Mouse (Mus musculus) spleen, postnatal 10 days (tissue): ENCODE data around the gene Slc38a8.

Experiments used
- DNase-seq, 2 experiments: peaks; one replicate each; pipeline ENCODE4 v3.0.0; 2021 to 2022; ENCODE audit warnings: low spot score in 2 of 2

Slc38a8 gene

DNA sequence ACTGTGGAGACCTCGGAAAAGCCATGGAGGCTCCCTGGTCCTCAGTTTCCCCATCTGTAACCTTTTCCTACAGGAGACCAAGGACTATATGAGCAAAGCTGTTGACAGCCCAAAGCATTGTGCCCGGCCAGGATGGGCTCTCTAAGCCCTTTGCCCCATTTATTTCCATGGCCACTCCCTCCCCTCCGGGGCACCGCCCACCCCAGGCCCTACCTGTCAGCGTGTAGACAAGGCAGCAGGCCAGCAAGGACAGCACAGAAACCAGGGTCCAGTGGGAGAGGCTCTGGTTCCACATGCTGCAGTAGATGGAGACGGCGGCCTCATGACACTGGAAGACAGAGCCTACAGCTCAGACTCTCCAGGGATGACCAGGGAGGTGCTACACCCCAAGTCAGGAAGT lies 14.4 kb downstream of the Slc38a8 start:
- DNase-seq = no peak

- DNase-seq = peak in 1 of 2 experiments; percentile 64
Observed at GRCm38 (mm10) chr8:119484145-119484896, 17.2 kb downstream of the Slc38a8 start.

GRCm38 (mm10) chr8:119478684-119479083 lies 22.8 kb downstream of the Slc38a8 start:
- DNase-seq = no peak

DNA sequence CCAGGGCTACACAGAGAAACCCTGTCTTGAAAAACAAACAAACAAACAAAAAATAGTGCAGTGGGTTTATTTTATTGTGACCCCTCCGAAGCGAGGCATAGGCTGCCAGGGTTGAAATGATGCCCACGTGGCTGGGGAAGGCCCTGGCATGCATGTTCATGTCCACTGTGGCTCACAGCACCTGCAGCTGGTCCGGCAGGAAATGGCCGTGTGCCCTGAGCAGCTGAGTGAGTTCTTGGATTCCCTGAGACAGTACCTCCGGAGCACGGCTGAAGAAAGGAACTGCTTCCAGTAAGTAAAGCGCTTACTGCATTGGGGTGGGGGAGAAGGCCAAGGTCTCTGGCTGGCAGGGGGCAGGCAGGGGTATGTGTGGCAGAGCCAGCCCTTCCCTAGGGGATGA lies 33.4 kb downstream of the Slc38a8 start:
- no peak for DNase-seq

GRCm38 (mm10) chr8:119466794-119467193 lies 34.7 kb downstream of the Slc38a8 start:
- DNase-seq = no peak

- no peak for DNase-seq
Observed at GRCm38 (mm10) chr8:119466105-119466504, 35.4 kb downstream of the Slc38a8 start.

DNA sequence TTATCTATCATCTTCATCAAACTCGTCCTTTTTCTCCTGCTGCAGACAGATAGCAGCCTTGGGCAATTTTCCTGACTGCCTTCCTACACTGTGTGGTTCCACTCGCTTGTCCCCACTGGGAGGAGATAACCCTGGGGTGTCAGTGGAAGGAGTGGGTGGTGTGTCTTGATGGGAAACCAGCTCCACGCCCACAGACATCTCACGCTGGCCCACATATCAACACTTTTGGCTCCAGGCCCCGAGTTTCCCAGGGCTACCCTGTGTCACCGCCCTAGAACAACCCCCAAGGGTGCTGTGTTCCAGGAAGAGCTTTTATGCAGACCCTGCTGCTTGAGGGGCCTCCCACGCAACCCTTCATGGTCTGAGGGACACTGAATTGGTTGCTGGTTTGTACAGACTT lies 37.8 kb downstream of the Slc38a8 start:
- no peak for DNase-seq

GRCm38 (mm10) chr8:119461356-119461755 lies 40.1 kb downstream of the Slc38a8 start:
- DNase-seq = no peak

GRCm38 (mm10) chr8:119459724-119460123 lies 41.8 kb downstream of the Slc38a8 start:
- no peak for DNase-seq

DNA sequence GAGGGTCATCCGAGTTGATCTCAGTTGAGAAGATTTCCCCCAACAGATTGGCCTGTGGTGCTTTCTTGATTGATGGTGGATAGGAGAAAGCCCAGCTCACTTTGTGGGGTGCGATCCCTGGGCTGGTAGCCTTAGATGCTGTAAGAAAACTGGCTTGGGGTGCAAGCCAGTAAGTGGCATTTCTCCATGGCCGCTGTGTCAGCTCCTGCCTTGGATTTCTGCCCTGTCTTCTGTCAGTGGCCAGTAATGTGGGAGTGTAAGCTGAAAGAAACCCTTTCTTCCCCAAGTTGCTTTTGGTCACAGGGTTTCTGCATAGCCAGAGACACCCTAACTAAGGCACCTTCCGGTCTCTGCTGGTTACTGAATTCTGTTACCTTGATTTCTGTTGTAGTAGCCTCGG lies 45.5 kb downstream of the Slc38a8 start:
- no peak for DNase-seq

GRCm38 (mm10) chr8:119452919-119453318 lies 48.6 kb downstream of the Slc38a8 start:
- DNase-seq = no peak

GRCm38 (mm10) chr8:119451131-119451530 lies 50.4 kb downstream of the Slc38a8 start:
- DNase-seq = no peak

DNA sequence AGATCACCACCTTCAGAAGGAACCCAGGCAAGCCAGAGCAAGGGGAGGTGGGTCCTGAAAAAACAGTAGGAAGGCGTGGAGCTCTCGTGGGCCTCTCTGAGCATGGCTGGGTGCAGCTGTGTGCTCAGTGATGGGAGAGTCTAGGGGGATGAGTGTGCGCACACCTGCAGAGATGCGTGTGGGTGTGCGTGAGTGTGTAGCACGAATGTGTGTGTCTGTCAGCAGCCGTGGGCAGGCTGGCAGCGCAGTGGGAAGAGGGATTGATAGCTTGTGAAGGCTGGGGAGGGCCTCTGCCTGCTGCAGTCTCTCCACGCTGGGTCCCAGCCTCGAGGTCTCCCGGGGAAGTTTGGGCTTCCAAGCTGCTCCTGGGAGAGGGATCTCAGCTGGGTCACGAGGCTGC lies 51.9 kb downstream of the Slc38a8 start:
- DNase-seq = no peak

GRCm38 (mm10) chr8:119447781-119448170 lies 53.7 kb downstream of the Slc38a8 start:
- no peak for DNase-seq

DNA sequence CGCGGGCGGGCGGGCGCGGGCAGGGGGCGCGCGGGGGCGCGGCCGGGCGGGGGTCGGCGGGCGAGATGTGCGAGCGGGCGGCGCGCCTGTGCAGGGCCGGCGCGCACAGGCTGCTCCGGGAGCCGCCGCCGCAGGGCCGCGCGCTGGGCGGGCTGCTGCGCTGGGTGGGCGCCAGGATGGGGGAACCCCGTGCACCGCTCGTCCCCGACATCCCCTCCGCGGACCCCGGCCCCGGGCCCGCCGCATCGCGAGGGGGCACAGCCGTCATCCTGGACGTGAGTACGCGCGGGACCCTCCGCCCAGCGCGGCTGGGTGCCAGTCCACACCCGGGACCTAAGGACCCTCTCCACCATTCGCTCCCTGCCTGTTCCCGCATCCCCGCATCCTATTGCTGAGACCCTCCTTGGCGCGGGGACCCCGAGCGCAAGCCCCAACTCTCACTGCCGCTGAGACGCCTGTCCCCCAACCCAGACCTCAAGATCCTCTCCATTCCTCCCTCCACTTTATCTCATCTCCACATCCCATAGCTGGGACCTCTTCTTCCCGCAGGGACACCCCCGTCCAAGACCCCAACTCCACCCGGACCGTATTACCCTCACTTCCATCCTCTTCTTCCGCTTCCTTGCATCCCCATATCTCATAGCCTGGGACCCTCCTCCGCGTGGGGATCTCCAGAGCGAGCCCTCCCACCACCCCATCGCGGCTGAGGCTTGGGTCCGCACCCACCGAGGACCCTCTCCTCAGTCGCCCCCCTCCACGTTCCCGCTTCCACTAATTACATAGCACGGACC lies 54.3 kb downstream of the Slc38a8 start:
- no peak for DNase-seq

GRCm38 (mm10) chr8:119446211-119446989 lies 55.1 kb downstream of the Slc38a8 start, which contains the start of gene Necab2:
Gene Necab2, plus strand, starts transcription at chr8:119446719.
- DNase-seq = peak; percentile 60 to 85

GRCm38 (mm10) chr8:119442970-119443369 lies 58.5 kb downstream of the Slc38a8 start:
- DNase-seq = no peak

DNA sequence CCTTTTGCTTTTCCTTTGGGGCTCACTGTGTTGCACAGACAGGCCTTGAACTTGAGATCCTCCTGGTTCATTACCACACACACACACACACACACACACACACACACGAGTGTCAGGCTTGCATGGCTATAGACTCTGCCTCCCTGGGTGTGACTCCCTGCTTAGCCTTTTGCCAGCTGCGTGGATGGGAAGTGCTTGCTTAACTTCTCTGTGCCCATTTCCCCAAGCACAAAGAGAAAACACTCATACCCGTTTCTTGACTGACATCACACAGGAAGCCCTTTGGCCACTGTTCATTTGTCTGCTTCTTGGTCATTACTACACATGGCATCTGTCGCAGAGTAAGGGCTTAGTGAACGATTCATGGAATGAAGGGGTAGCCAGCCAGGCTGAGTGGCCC lies 59.5 kb downstream of the Slc38a8 start:
- no peak for DNase-seq

GRCm38 (mm10) chr8:119440952-119441270 lies 60.6 kb downstream of the Slc38a8 start:
- DNase-seq = no peak

- DNase-seq = peak in 1 of 2 experiments; percentile 54
Observed at GRCm38 (mm10) chr8:119440250-119440951, 61.1 kb downstream of the Slc38a8 start.

GRCm38 (mm10) chr8:119439893-119440249 lies 61.6 kb downstream of the Slc38a8 start:
- DNase-seq = no peak

GRCm38 (mm10) chr8:119439424-119439823 lies 62.1 kb downstream of the Slc38a8 start:
- no peak for DNase-seq
